Mouse (Mus musculus) ES-Bruce4 (cell line): ENCODE measurements around the gene Tfap2c. TPM values are rescaled to one million over a fixed set of nuclear protein-coding genes. Genes with fewer than 3 reads are reported as not detected.

Source experiments
- H3K27ac ChIP-seq: 2 replicates; pipeline ENCODE4 v1.5.1; 2012; ENCODE audit warnings: low read length, inconsistent platforms; ENCODE audit not compliant: insufficient read depth
- H3K27me3 ChIP-seq: 2 replicates; pipeline ENCODE4 v1.6.1; 2012; ENCODE audit warnings: mild to moderate bottlenecking, low read length, inconsistent platforms; ENCODE audit not compliant: control insufficient read depth, poor library complexity, insufficient read depth, severe bottlenecking
- H3K36me3 ChIP-seq: 2 replicates; pipeline ENCODE4 v1.6.1; 2012; ENCODE audit warnings: inconsistent platforms, mild to moderate bottlenecking, low read length, moderate library complexity; ENCODE audit not compliant: control insufficient read depth, poor library complexity, insufficient read depth, severe bottlenecking
- H3K4me1 ChIP-seq: one replicate; pipeline ENCODE4 v1.8.1; 2011; ENCODE audit warnings: low read length; ENCODE audit not compliant: control insufficient read depth, insufficient read depth
- H3K4me3 ChIP-seq: 2 replicates; pipeline ENCODE4 v1.5.1; 2011; ENCODE audit warnings: low read depth, mild to moderate bottlenecking, low read length
- H3K9ac ChIP-seq: 2 replicates; pipeline ENCODE4 v1.6.1; 2012; ENCODE audit warnings: low read depth, mild to moderate bottlenecking, inconsistent platforms; ENCODE audit not compliant: poor library complexity, severe bottlenecking
- H3K9me3 ChIP-seq: replicated peaks from 2 replicates; pipeline ENCODE4 v1.6.1; 2012; ENCODE audit warnings: mild to moderate bottlenecking, low read length, inconsistent platforms; ENCODE audit not compliant: control insufficient read depth, poor library complexity, insufficient read depth, severe bottlenecking
- CTCF ChIP-seq: IDR thresholded peaks from one replicate; pipeline ENCODE4 v1.8.1; 2011; ENCODE audit warnings: low read depth, low read length
- EP300 ChIP-seq: IDR thresholded peaks from 2 replicates; pipeline ENCODE4 v1.6.1; 2011; ENCODE audit warnings: low read depth, low read length; ENCODE audit not compliant: insufficient read depth
- POLR2A ChIP-seq: IDR thresholded peaks from one replicate; pipeline ENCODE4 v1.8.1; 2011; ENCODE audit warnings: low read length; ENCODE audit not compliant: insufficient read depth
- polyA plus RNA-seq: library from polyadenylated mRNA; stranded (reverse); fragments of >200 nt; gene quantifications from 2 replicates; pipeline ENCODE4 v1.2.4, GENCODE M21; 2011; ENCODE audit warnings: low read depth; ENCODE audit not compliant: missing spikeins, insufficient read depth, insufficient read length

Gene Tfap2c
- 107 TPM in 2 replicates for polyA plus RNA-seq

DNA sequence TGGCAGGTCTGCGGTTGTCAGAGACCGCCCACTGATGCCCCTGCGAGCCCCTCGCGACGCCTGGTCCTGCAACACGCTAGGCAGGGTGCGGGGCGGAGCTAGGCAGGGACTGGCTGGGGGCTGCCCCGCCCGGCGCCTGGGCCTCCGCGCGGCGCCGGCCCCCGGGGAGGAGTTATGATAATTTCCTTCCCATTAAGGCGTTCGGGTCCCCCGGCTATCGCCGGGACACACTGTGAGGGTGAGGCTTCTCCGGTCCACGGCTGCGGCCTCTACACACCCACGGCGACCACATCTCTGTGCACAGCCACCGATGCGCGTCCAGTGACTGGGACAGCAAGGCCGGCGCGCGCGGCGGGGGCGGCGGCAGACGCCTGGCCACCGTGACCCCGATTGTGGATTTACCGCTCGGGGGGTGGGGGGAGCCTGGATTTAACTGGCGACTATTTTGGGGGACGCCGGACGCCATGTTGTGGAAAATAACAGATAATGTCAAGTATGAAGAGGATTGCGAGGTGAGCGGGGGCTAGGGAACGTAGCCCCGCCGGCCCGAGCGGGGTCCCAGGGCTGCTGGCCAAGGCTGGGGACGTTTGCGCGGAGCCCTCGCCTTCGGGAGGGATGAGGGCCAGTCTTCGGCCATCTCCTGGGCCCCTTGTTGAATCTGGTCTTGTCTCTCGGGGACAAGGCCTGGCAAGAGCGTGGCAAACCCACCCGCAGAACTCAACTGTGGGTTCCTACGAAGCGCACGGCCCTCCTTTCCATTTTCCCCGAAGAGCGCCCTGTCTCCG is at the start of gene Tfap2c:
Gene Tfap2c, plus strand, starts transcription at position 223 of the 785 bp plus-strand sequence.
- TF ChIP-seq POLR2A, result peak; percentile 53
- TF ChIP-seq CTCF, result no peak
- Histone ChIP-seq H3K4me3 (peak within 1 kb of the TSS; percentile 75), H3K9me3 (no peaks in the 10 kb centered on the region), H3K4me1 (no peaks in the 10 kb centered on the region), H3K27me3 (peaks cover 5% of the 10 kb centered on the region; the same call in 1 of the 2 replicates), H3K36me3 (peaks cover 32% of the 10 kb centered on the region), H3K9ac (peak within 1 kb of the TSS; percentile 67), H3K27ac (no peak within 1 kb of the TSS)

DNA sequence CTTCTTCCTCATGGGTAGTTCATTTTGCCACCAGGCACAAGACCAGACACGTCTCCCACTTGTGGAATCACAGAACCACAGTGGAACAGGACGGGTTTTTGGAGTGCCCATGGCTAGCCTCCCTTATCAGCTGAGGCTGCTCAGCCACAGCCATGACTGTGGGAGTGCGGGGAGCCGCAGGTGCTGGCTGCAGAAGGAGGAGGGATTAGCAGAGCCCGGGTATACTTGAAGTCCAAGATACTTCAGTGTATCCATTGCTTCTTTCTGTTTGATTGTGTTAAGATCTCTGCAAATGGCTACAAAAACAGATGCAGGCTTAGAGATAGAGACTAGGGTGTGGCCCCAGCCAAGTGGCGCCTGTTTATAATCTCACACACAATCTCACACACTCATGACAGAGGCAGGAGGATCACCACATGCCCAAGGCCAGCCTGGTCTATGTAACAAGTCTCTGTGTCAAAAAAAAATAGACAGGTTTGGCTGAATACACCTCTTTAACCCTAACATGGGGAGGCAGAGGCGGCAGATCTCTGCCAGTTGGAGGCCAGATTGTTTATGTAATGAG is 48.6 kb upstream of the Tfap2c start:
- Histone ChIP-seq H3K9ac (0 out of 2 replicates have a peak overlapping the region, but pooled peaks have one; percentile 26), H3K27me3 (no peaks in the 10 kb centered on the region), H3K36me3 (no peaks in the 10 kb centered on the region), H3K9me3 (no peaks in the 10 kb centered on the region), H3K4me1 (peaks cover 15% of the 10 kb centered on the region), H3K27ac (peak overlapping the region; percentile 42; the same call in 1 of the 2 replicates), H3K4me3 (no peak overlapping the region)
- TF ChIP-seq EP300 (no peak), CTCF (no peak), POLR2A (no peak)

DNA sequence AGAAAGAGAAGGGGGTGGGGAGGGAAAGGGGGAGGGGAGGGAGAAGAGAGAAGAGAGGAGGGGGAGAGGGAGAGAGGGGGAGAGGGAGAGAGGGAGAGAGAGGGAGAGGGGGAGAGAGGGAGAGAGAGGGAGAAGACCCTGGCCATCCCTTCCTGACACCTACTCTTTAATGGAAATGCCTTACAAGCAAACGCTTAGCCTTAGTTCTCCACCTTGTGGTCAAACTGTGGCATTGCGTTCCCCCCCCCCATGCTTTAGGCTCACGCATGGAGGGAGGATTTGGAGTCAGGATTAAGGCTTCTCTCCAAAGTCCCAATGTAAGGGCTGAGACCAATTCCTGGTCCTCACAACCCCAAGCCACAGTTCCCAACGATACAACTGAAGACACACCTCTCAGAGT is 48.1 kb upstream of the Tfap2c start:
- Histone ChIP-seq H3K36me3 (no peaks in the 10 kb centered on the region), H3K9ac (no peak overlapping the region), H3K9me3 (no peaks in the 10 kb centered on the region), H3K4me3 (no peak overlapping the region), H3K27ac (no peak overlapping the region), H3K4me1 (peaks cover 13% of the 10 kb centered on the region), H3K27me3 (no peaks in the 10 kb centered on the region)
- TF ChIP-seq EP300 (0 out of 2 replicates have a peak, but pooled peaks have one; percentile 40), POLR2A (no peak), CTCF (peak; percentile 78)

DNA sequence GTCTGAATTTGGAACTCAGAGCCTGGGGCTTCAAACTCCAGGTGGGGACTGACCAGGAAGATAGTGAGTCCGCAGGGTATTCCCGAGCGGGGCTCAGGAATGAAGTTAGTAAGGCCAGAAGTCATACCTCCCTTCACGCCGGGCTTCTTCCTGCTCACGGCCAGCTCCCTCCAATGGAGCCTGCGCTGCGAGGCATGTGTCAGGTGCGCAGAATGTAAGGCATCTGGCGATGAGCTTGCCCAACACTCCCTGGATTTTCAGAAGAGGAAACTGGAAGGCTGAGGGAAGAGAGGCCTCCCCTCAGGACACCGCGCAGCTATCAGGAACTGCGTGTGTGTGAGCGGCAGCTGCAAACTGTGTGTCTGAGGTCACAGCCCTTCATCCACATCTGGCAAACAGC is 47.2 kb upstream of the Tfap2c start:
- Histone ChIP-seq H3K27ac (no peak overlapping the region), H3K4me1 (peaks cover 7% of the 10 kb centered on the region), H3K36me3 (no peaks in the 10 kb centered on the region), H3K9me3 (no peaks in the 10 kb centered on the region), H3K4me3 (peak overlapping the region; percentile 3; the same call in 1 of the 2 replicates), H3K9ac (peak overlapping the region; percentile 17; the same call in 1 of the 2 replicates), H3K27me3 (no peaks in the 10 kb centered on the region)
- TF ChIP-seq EP300 (no peak), CTCF (no peak), POLR2A (no peak)

DNA sequence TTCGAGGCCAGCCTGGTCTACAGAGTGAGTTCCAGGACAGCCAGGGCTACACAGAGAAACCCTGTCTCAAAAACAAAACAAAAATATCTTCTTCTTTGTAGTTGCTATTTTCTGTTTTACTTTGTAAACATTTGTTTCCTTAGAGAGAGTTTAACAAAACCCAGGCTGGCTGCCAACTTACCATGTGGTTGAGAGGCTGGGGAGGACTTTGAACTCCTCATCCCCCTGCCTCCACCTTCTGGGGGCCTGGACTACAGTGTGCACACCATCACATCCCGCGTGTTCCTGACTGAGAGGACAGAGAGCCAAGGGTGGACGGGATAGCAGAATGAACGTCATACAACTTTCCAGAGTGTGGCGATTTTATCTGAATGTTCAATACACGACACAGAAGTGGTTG is 43.3 kb upstream of the Tfap2c start:
- no peak for TF ChIP-seq POLR2A
- TF ChIP-seq EP300, result no peak
- TF ChIP-seq CTCF, result no peak
- H3K4me3 ChIP-seq, result no peak overlapping the region
- peaks cover 4% of the 10 kb centered on the region for H3K4me1 ChIP-seq

More for the DNA sequence above, 43.3 kb upstream of the Tfap2c start:
- no peaks in the 10 kb centered on the region for H3K36me3 ChIP-seq
- no peaks in the 10 kb centered on the region for H3K27me3 ChIP-seq
- no peak overlapping the region for H3K27ac ChIP-seq
- peaks cover 5% of the 10 kb centered on the region for H3K9me3 ChIP-seq
- H3K9ac ChIP-seq, result no peak overlapping the region
